Mouse (Mus musculus) kidney, embryonic 14.5 days (tissue): ENCODE measurements around the gene Myzap. TPM values are rescaled to one million over a fixed set of nuclear protein-coding genes. Genes with fewer than 3 reads are reported as not detected.

Experiments used
- ATAC-seq: fragments of 200-750 bp; cut with Nextera tagmentation; 2 replicates; pipeline ENCODE4 v1.8.0; 2017; ENCODE audit warnings: moderate number of reproducible peaks, mild to moderate bottlenecking, moderate TSS enrichment, moderate library complexity; ENCODE audit not compliant: low FRiP score, low TSS enrichment
- H3K27ac ChIP-seq: fragments of 300-500 bp; sonication (generic); 2 replicates; pipeline ENCODE4 v1.5.1; 2014; ENCODE audit warnings: low read depth, mild to moderate bottlenecking, low read length, moderate library complexity, mixed read lengths
- H3K27me3 ChIP-seq: fragments of 300-500 bp; sonication (generic); 2 replicates; pipeline ENCODE4 v1.6.1; 2014; ENCODE audit warnings: mild to moderate bottlenecking, low read length; ENCODE audit not compliant: control insufficient read depth, insufficient read depth
- H3K36me3 ChIP-seq: fragments of 300-500 bp; sonication (generic); 2 replicates; pipeline ENCODE4 v1.6.1; 2014; ENCODE audit warnings: low read length, mixed read lengths; ENCODE audit not compliant: control insufficient read depth, insufficient read depth
- H3K4me1 ChIP-seq: fragments of 300-500 bp; sonication (generic); 2 replicates; pipeline ENCODE4 v1.6.1; 2014; ENCODE audit warnings: low read length, mixed read lengths; ENCODE audit not compliant: control insufficient read depth, insufficient read depth
- H3K4me2 ChIP-seq: fragments of 300-500 bp; sonication (generic); replicated peaks from 2 replicates; pipeline ENCODE4 v1.6.1; 2014; ENCODE audit warnings: low read depth, mild to moderate bottlenecking, low read length
- H3K4me3 ChIP-seq: fragments of 300-500 bp; sonication (generic); 2 replicates; pipeline ENCODE4 v1.5.1; 2014; ENCODE audit warnings: mild to moderate bottlenecking, low read length
- H3K9ac ChIP-seq: fragments of 300-500 bp; sonication (generic); 2 replicates; pipeline ENCODE4 v1.6.1; 2014; ENCODE audit warnings: low read depth, mild to moderate bottlenecking, low read length, moderate library complexity
- H3K9me3 ChIP-seq: fragments of 300-500 bp; sonication (generic); 2 replicates; pipeline ENCODE4 v1.6.1; 2016; ENCODE audit warnings: low read length; ENCODE audit not compliant: control insufficient read depth
- WGBS: fragments of 180-500 bp; shearing (Covaris S2); extraction: QIAGEN DNeasy Blood & Tissue Kit; methylation state at CpG from one replicate; pipeline ENCODE4 v1.1.7; 2014; 5-methylcytosine and 5-hydroxymethylcytosine counted together
- polyA plus RNA-seq: library from polyadenylated mRNA; unstranded; fragments of >200 nt; fragmentation: Nextera tagmentation; extraction: Ambion mirVana; gene quantifications from 2 replicates; pipeline ENCODE4 v1.2.1, GENCODE M21; 2014

The Myzap gene
- polyA plus RNA-seq, 1 experiment from 2014 or later: 18.6 TPM

GRCm38 (mm10) chr9:71589771-71590170, 2.4 kb downstream of the Myzap start:
- WGBS: 59% methylated on average over 7 of the region's 7 CpGs
- Histone ChIP-seq H3K4me2 (0 out of 2 replicates have a peak overlapping the region, but pooled peaks have one; percentile 10), H3K9ac (no peak overlapping the region), H3K27me3 (no peaks in the 10 kb centered on the region), H3K4me3 (no peak overlapping the region), H3K9me3 (peaks cover 11% of the 10 kb centered on the region; the same call in 1 of the 2 replicates), H3K36me3 (no peaks in the 10 kb centered on the region), H3K27ac (no peak overlapping the region), H3K4me1 (peaks cover 4% of the 10 kb centered on the region; the same call in 1 of the 2 replicates)
- no peak for ATAC-seq

- H3K9ac ChIP-seq: no peak overlapping the region
- H3K9me3 ChIP-seq: peaks cover 12% of the 10 kb centered on the region; the same call in 1 of the 2 replicates
- H3K4me3 ChIP-seq: no peak overlapping the region
- H3K36me3 ChIP-seq: no peaks in the 10 kb centered on the region
- H3K27ac ChIP-seq: 0 out of 2 replicates have a peak overlapping the region, but pooled peaks have one; percentile 24
- ATAC-seq: no peak
- H3K4me1 ChIP-seq: peaks cover 4% of the 10 kb centered on the region; the same call in 1 of the 2 replicates
- no peak overlapping the region for H3K4me2 ChIP-seq
- 77% methylated on average over 2 of the region's 2 CpGs for WGBS
- H3K27me3 ChIP-seq: no peaks in the 10 kb centered on the region
Measured at GRCm38 (mm10) chr9:71588930-71589592, 3.1 kb downstream of the Myzap start.

GRCm38 (mm10) chr9:71586408-71586807, 5.8 kb downstream of the Myzap start:
- H3K4me2 ChIP-seq: no peak overlapping the region
- H3K4me1 ChIP-seq: no peaks in the 10 kb centered on the region; the same call in 1 of the 2 replicates
- 50% methylated on average over 3 of the region's 3 CpGs for WGBS
- H3K9me3 ChIP-seq: peaks cover 12% of the 10 kb centered on the region; the same call in 1 of the 2 replicates
- H3K36me3 ChIP-seq: no peaks in the 10 kb centered on the region
- H3K9ac ChIP-seq: no peak overlapping the region
- no peak for ATAC-seq
- no peak overlapping the region for H3K4me3 ChIP-seq
- H3K27me3 ChIP-seq: no peaks in the 10 kb centered on the region
- no peak overlapping the region for H3K27ac ChIP-seq

GRCm38 (mm10) chr9:71582771-71583170, 9.4 kb downstream of the Myzap start:
- Histone ChIP-seq H3K4me3 (no peak overlapping the region), H3K9ac (no peak overlapping the region), H3K27ac (no peak overlapping the region), H3K4me1 (no peaks in the 10 kb centered on the region), H3K4me2 (no peak overlapping the region), H3K36me3 (no peaks in the 10 kb centered on the region), H3K9me3 (peaks cover 12% of the 10 kb centered on the region; the same call in 1 of the 2 replicates), H3K27me3 (no peaks in the 10 kb centered on the region)
- 82% methylated on average over 1 of the region's 1 CpGs for WGBS
- no peak for ATAC-seq

- H3K4me2 ChIP-seq: no peak overlapping the region
- no peaks in the 10 kb centered on the region for H3K27me3 ChIP-seq
- WGBS: 70% methylated on average over 7 of the region's 7 CpGs
- no peak overlapping the region for H3K4me3 ChIP-seq
- no peaks in the 10 kb centered on the region; the same call in 1 of the 2 replicates for H3K36me3 ChIP-seq
- no peak for ATAC-seq
- H3K27ac ChIP-seq: no peak overlapping the region
- no peak overlapping the region for H3K9ac ChIP-seq
- no peaks in the 10 kb centered on the region for H3K4me1 ChIP-seq
- no peaks in the 10 kb centered on the region for H3K9me3 ChIP-seq
Measured at GRCm38 (mm10) chr9:71578896-71579564, 13.1 kb downstream of the Myzap start.

GRCm38 (mm10) chr9:71574440-71574839, 17.7 kb downstream of the Myzap start:
- 85% methylated on average over 3 of the region's 3 CpGs for WGBS

GRCm38 (mm10) chr9:71573771-71574340, 18.3 kb downstream of the Myzap start:
- no peak for ATAC-seq

More at GRCm38 (mm10) chr9:71574440-71574839, 17.7 kb downstream of the Myzap start:
- H3K9me3 ChIP-seq: no peaks in the 10 kb centered on the region
- no peak overlapping the region for H3K4me3 ChIP-seq
- H3K36me3 ChIP-seq: no peaks in the 10 kb centered on the region; the same call in 1 of the 2 replicates
- H3K9ac ChIP-seq: no peak overlapping the region
- H3K27ac ChIP-seq: no peak overlapping the region
- H3K4me2 ChIP-seq: no peak overlapping the region
- ATAC-seq: no peak
- H3K27me3 ChIP-seq: no peaks in the 10 kb centered on the region
- 0 out of 2 replicates have a peak, but pooled peaks cover 6% of the 10 kb centered on the region for H3K4me1 ChIP-seq

GRCm38 (mm10) chr9:71571150-71571633, 21.0 kb downstream of the Myzap start:
- Histone ChIP-seq H3K9ac (peak overlapping the region; percentile 19; the same call in 1 of the 2 replicates), H3K27me3 (no peaks in the 10 kb centered on the region), H3K36me3 (no peaks in the 10 kb centered on the region), H3K4me3 (no peak overlapping the region), H3K27ac (peak overlapping the region; percentile 64), H3K4me1 (peaks cover 9% of the 10 kb centered on the region; the same call in 1 of the 2 replicates), H3K9me3 (no peaks in the 10 kb centered on the region), H3K4me2 (no peak overlapping the region)
- WGBS: 16% methylated on average over 7 of the region's 7 CpGs
- ATAC-seq: peak; percentile 83

More at GRCm38 (mm10) chr9:71573771-71574340, 18.3 kb downstream of the Myzap start:
- Histone ChIP-seq H3K9me3 (no peaks in the 10 kb centered on the region), H3K4me3 (no peak overlapping the region), H3K27ac (no peak overlapping the region), H3K27me3 (no peaks in the 10 kb centered on the region), H3K9ac (no peak overlapping the region), H3K4me1 (0 out of 2 replicates have a peak, but pooled peaks cover 6% of the 10 kb centered on the region), H3K36me3 (no peaks in the 10 kb centered on the region; the same call in 1 of the 2 replicates), H3K4me2 (no peak overlapping the region)
- WGBS: 85% methylated on average over 6 of the region's 6 CpGs
